Mouse (Mus musculus): ENCODE data around the gene Hipk1. TPM values are rescaled to one million over a fixed set of nuclear protein-coding genes. Genes with fewer than 3 reads are reported as not detected.

Hipk1 gene
- polyA plus RNA-seq, 1 experiment from 2014 or later, result 9.8 TPM

GRCm38 (mm10) chr3:103724137-103724536 lies 67.2 kb downstream of the Hipk1 start:
- no peak overlapping the region for H3K27ac ChIP-seq
- H3K4me1 ChIP-seq (replicated peaks; ENCODE audit: insufficient read depth, low read length), result no peaks in the 10 kb centered on the region
- H3K4me3 ChIP-seq (replicated peaks; ENCODE audit: low read depth, low read length), result no peak overlapping the region
- no peaks in the 10 kb centered on the region for H3K36me3 ChIP-seq (ENCODE audit: insufficient read depth, low read length)
- DNase-seq (ENCODE audit: low spot score) (no peak), ATAC-seq (replicated peaks; ENCODE audit: low FRiP score, low read depth) (no peak)
- 38% methylated on average over 3 of the region's 3 CpGs for WGBS
- H3K27me3 ChIP-seq (ENCODE audit: insufficient read depth, low read length), result no peaks in the 10 kb centered on the region
- no peak overlapping the region for H3K4me2 ChIP-seq (ENCODE audit: low read length)
- H3K9me3 ChIP-seq (replicated peaks; ENCODE audit: low read length), result no peaks in the 10 kb centered on the region
- no peak overlapping the region for H3K9ac ChIP-seq (ENCODE audit: low read depth, low read length)
- TF ChIP-seq CTCF (IDR thresholded peaks at IDR 0.05; ENCODE audit: low read depth), result peak; percentile 30; the same call in 1 of the 2 replicates

DNA sequence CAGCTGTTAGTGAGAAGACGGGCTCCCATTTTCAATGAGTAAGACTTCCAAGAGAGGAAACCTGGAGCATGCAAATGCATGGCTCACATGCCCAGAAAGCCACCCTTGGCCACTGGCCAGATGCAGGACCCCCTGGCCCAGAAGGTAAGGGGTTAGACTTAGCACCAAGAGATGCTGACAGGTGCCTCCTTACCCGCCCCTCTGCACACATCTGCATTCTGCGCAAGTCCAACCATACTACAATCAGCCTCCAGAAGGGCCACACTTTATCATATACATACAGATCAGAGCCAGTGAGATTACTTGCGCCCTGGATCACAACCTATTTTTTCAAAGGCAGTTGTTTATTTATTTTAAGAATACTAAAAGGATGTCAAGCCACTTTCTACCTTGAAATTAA lies 72.6 kb downstream of the Hipk1 start:
- H3K4me3 ChIP-seq (replicated peaks; ENCODE audit: low read depth, low read length), result no peak overlapping the region
- H3K9me3 ChIP-seq (replicated peaks; ENCODE audit: low read length), result no peaks in the 10 kb centered on the region
- no peak overlapping the region for H3K27ac ChIP-seq
- H3K27me3 ChIP-seq (ENCODE audit: insufficient read depth, low read length), result no peaks in the 10 kb centered on the region
- no peaks in the 10 kb centered on the region for H3K36me3 ChIP-seq (ENCODE audit: insufficient read depth, low read length)
- no peak for TF ChIP-seq CTCF (IDR thresholded peaks at IDR 0.05; ENCODE audit: low read depth)
- no peak for ATAC-seq (replicated peaks; ENCODE audit: low FRiP score, low read depth)
- no peak overlapping the region for H3K9ac ChIP-seq (ENCODE audit: low read depth, low read length)
- 0 out of 2 replicates have a peak, but pooled peaks cover 7% of the 10 kb centered on the region for H3K4me1 ChIP-seq (replicated peaks; ENCODE audit: insufficient read depth, low read length)
- 69% methylated on average over 4 of the region's 4 CpGs for WGBS
- no peak overlapping the region for H3K4me2 ChIP-seq (ENCODE audit: low read length)
- no peak for DNase-seq (ENCODE audit: low spot score)

DNA sequence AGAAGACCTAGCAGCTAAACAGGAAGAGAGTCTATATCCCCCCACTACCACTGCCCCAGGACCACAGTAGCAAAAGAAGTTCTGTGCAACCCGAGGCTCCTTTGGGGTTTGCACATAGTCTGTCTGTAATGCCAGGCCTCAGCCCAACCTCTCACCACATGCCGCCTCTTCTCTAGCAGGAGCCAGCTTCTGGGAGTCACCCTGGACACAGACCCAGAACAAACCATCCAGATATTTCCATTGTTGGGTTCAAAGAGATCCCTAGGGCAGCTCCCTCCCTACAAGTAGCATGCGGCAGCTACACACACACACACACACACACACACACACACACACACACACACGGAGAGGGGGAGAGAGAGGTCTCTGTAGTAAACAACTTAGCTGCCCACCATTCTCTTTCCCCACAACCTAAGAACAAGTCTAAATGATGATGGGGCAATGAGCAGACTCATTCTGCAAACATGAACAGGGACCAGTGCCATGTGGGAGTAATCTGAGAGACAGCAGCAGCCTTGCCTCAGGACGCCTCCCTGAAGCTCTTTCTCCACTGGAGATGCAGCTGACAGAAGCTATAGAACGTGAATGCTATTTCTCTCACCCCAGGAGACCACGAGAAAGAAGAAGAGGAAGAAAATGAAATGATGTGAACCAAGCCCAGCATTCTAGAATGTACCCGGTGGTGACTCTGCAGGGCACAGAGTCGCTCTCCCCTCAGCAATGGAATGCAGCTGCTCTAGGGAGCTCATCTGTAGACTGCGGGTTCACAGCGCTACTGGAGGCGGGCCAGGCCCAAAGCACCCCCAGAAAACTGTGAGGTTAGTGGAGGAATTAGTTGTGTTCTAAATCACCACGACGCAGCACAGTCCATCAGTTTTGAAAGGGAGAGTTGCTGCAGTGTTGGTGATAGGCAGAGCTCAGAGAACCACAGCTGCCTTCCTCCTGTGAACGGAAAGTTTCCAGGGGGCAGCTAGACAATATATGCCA lies 74.3 kb downstream of the Hipk1 start:
- no peaks in the 10 kb centered on the region for H3K9me3 ChIP-seq (replicated peaks; ENCODE audit: low read length)

GRCm38 (mm10) chr3:103715762-103716693 lies 75.3 kb downstream of the Hipk1 start:
- Histone ChIP-seq H3K36me3 (ENCODE audit: insufficient read depth, low read length) (no peaks in the 10 kb centered on the region), H3K9me3 (replicated peaks; ENCODE audit: low read length) (no peaks in the 10 kb centered on the region), H3K4me3 (replicated peaks; ENCODE audit: low read depth, low read length) (no peak overlapping the region), H3K4me1 (replicated peaks; ENCODE audit: insufficient read depth, low read length) (0 out of 2 replicates have a peak, but pooled peaks cover 7% of the 10 kb centered on the region), H3K4me2 (ENCODE audit: low read length) (no peak overlapping the region), H3K9ac (ENCODE audit: low read depth, low read length) (no peak overlapping the region), H3K27ac (no peak overlapping the region), H3K27me3 (ENCODE audit: insufficient read depth, low read length) (no peaks in the 10 kb centered on the region)
- TF ChIP-seq CTCF (IDR thresholded peaks at IDR 0.05; ENCODE audit: low read depth), result no peak
- WGBS, result 40% methylated on average over 11 of the region's 11 CpGs
- ATAC-seq (replicated peaks; ENCODE audit: low FRiP score, low read depth), result peak; percentile 61; the same call in 1 of the 2 replicates
- peak; percentile 83 for DNase-seq (ENCODE audit: low spot score)

More for the DNA sequence above, 74.3 kb downstream of the Hipk1 start:
- Histone ChIP-seq H3K27ac (peak overlapping the region; percentile 81), H3K4me2 (ENCODE audit: low read length) (no peak overlapping the region), H3K9ac (ENCODE audit: low read depth, low read length) (no peak overlapping the region), H3K4me1 (replicated peaks; ENCODE audit: insufficient read depth, low read length) (0 out of 2 replicates have a peak, but pooled peaks cover 7% of the 10 kb centered on the region), H3K27me3 (ENCODE audit: insufficient read depth, low read length) (no peaks in the 10 kb centered on the region), H3K4me3 (replicated peaks; ENCODE audit: low read depth, low read length) (no peak overlapping the region), H3K36me3 (ENCODE audit: insufficient read depth, low read length) (no peaks in the 10 kb centered on the region)
- WGBS, result 51% methylated on average over 15 of the region's 15 CpGs
- no peak for TF ChIP-seq CTCF (IDR thresholded peaks at IDR 0.05; ENCODE audit: low read depth)
- DNase-seq (ENCODE audit: low spot score), result peak; percentile 33
- ATAC-seq (replicated peaks; ENCODE audit: low FRiP score, low read depth), result no peak

DNA sequence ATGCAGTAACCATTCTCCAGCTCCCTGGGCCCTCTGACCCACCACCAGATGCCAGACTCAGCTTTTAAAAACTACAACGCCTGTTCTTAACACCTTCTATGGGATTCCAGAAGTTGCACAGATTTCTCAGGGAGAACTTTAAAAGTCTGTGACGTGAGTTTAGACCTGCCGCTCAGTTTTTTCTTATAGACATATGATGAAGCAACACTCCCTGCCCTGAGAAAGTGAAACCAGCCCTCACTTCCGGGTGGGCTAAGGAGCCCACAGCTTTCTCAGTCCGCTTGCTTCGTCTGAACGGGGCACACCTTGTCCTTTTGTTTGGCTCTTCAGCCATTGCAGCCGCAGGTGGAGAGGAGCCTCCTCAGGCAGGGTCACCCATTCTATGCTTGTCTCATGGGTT lies 76.4 kb downstream of the Hipk1 start:
- H3K4me3 ChIP-seq (replicated peaks; ENCODE audit: low read depth, low read length), result no peak overlapping the region
- H3K9ac ChIP-seq (ENCODE audit: low read depth, low read length), result no peak overlapping the region
- H3K27me3 ChIP-seq (ENCODE audit: insufficient read depth, low read length), result no peaks in the 10 kb centered on the region
- no peak overlapping the region for H3K4me2 ChIP-seq (ENCODE audit: low read length)
- DNase-seq (ENCODE audit: low spot score) (no peak), ATAC-seq (replicated peaks; ENCODE audit: low FRiP score, low read depth) (no peak)
- no peak for TF ChIP-seq CTCF (IDR thresholded peaks at IDR 0.05; ENCODE audit: low read depth)
- H3K27ac ChIP-seq, result no peak overlapping the region
- H3K36me3 ChIP-seq (ENCODE audit: insufficient read depth, low read length), result no peaks in the 10 kb centered on the region
- H3K9me3 ChIP-seq (replicated peaks; ENCODE audit: low read length), result no peaks in the 10 kb centered on the region
- WGBS, result 86% methylated on average over 8 of the region's 8 CpGs
- H3K4me1 ChIP-seq (replicated peaks; ENCODE audit: insufficient read depth, low read length), result 0 out of 2 replicates have a peak, but pooled peaks cover 7% of the 10 kb centered on the region
